Mouse (Mus musculus) bone marrow macrophage, adult 2 months (primary cell): Measurements from ENCODE around the gene Six5.

Experiments
- CTCF ChIP-seq: IDR thresholded peaks from 2 replicates; pipeline ENCODE4 v1.5.1; 2012; ENCODE audit warnings: low read depth, mild to moderate bottlenecking, low read length, moderate library complexity
- POLR2A ChIP-seq: IDR thresholded peaks from 2 replicates; pipeline ENCODE4 v1.6.1; 2012; ENCODE audit warnings: mild to moderate bottlenecking, low read depth, low read length, borderline replicate concordance

DNA sequence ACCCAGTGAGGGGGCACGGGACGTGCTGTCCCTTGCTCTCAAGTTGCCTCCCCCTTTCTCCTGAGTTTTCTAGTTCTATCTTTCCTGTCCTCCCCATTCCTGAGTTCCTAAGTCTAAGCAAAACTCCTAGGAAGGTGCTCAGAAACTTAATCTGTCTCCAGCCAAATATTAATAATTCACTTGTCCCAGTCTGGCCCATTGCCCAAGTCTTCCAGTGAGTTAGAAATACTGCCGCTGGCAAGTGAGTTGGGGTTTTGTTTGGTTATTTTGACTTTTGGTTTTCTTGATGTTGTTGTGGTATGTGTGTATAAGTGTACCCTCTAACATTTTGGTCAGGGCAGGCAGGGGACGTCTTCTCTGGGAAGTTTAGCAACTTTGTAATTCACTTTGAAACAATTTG is 27.3 kb downstream of the Six5 start:
- TF ChIP-seq POLR2A: no peak
- TF ChIP-seq CTCF: no peak
